Comparison of ENCODE assay signal across 51 mouse cellular contexts in genomic region chrX:114897506-114897905, GRCm38 (mm10). TPM values are rescaled to one million over a fixed set of nuclear protein-coding genes. Genes with fewer than 3 reads are reported as not detected.
"Had no signal": no experiment of that assay in that cellular context is flagged by ENCODE, and none has a peak within 500 bp of the region (broad histone marks: within the 10 kb centered on the region; RNA-seq: fewer than 3 reads in every experiment).

No protein-coding gene starts in this region.

- H3K9me3 ChIP-seq: heart, embryonic 12.5 days; heart, embryonic 13.5 days; heart, embryonic 15.5 days; hindbrain, embryonic 10.5 days; hindbrain, embryonic 12.5 days; hindbrain, embryonic 13.5 days; hindbrain, embryonic 15.5 days; intestine, embryonic 15.5 days; kidney, embryonic 15.5 days had no signal

- ATAC-seq: hindbrain, embryonic 16.5 days; hindbrain, postnatal 0 days; inflammation-experienced regulatory T-cells, adult 6 months; intestine, embryonic 15.5 days; intestine, embryonic 16.5 days; intestine, postnatal 0 days had no signal

- H3K9ac ChIP-seq: heart, embryonic 12.5 days; heart, embryonic 13.5 days; heart, embryonic 15.5 days; hindbrain, embryonic 12.5 days; hindbrain, embryonic 13.5 days; hindbrain, embryonic 14.5 days; hindbrain, embryonic 15.5 days; intestine, embryonic 15.5 days; kidney, embryonic 15.5 days had no signal

- H3K4me1 ChIP-seq: heart, embryonic 12.5 days; heart, embryonic 13.5 days; heart, embryonic 15.5 days; hindbrain, embryonic 10.5 days; hindbrain, embryonic 12.5 days; hindbrain, embryonic 13.5 days; hindbrain, embryonic 15.5 days; intestine, embryonic 15.5 days; kidney, embryonic 15.5 days had no signal

- H3K4me3 ChIP-seq: heart, embryonic 12.5 days; heart, embryonic 13.5 days; heart, embryonic 15.5 days; hindbrain, embryonic 10.5 days; hindbrain, embryonic 12.5 days; hindbrain, embryonic 13.5 days; hindbrain, embryonic 15.5 days; intestine, embryonic 15.5 days; kidney, embryonic 15.5 days; layer of hippocampus, adult 2 months; left cerebral cortex, adult 2 months had no signal

- DNase-seq: heart, postnatal 10 days; heart, postnatal 14 days; heart, postnatal 36 days; heart, postnatal 4 days; kidney, adult 11 months; kidney, adult 18-20 months; kidney, adult 2 months; kidney, adult 8-10 months; kidney, adult 9 months; kidney, postnatal 10 days; kidney, postnatal 14 days; kidney, postnatal 25 days; kidney, postnatal 36 days; kidney, postnatal 4 days; layer of hippocampus, adult 9-11 months; layer of hippocampus, postnatal 36 days had no signal

- H3K27ac ChIP-seq: heart, embryonic 13.5 days; heart, embryonic 15.5 days; hindbrain, embryonic 10.5 days; hindbrain, embryonic 12.5 days; hindbrain, embryonic 13.5 days; hindbrain, embryonic 14.5 days; hindbrain, embryonic 15.5 days; hindbrain, postnatal 0 days; intestine, embryonic 15.5 days; kidney, embryonic 15.5 days; kidney, postnatal 0 days; layer of hippocampus, adult 2 months; left cerebral cortex, adult 2 months had no signal

- H3K27me3 ChIP-seq: heart, embryonic 12.5 days; heart, embryonic 13.5 days; heart, embryonic 15.5 days; hindbrain, embryonic 12.5 days; hindbrain, embryonic 13.5 days; hindbrain, embryonic 15.5 days; intestine, embryonic 15.5 days; kidney, embryonic 15.5 days had no signal

- H3K36me3 ChIP-seq: heart, embryonic 12.5 days; heart, embryonic 13.5 days; heart, embryonic 15.5 days; hindbrain, embryonic 10.5 days; hindbrain, embryonic 12.5 days; hindbrain, embryonic 13.5 days; hindbrain, embryonic 15.5 days; intestine, embryonic 15.5 days; kidney, embryonic 15.5 days had no signal

- H3K4me2 ChIP-seq: heart, embryonic 11.5 days; heart, embryonic 12.5 days; heart, embryonic 13.5 days; heart, embryonic 15.5 days; hindbrain, embryonic 12.5 days; hindbrain, embryonic 13.5 days; hindbrain, embryonic 14.5 days; hindbrain, embryonic 15.5 days; intestine, embryonic 15.5 days; kidney, embryonic 15.5 days had no signal

RNA-seq across cellular contexts. Expression of gene Ube2dnl1, which starts 7.3 kb away (rescaled TPM):
- total RNA-seq: heart, postnatal 10 days; heart, postnatal 14 days; heart, postnatal 25 days; heart, postnatal 36 days; heart, postnatal 4 days; hematopoietic stem cell, adult 5-6 weeks; hindbrain, postnatal 0 days; layer of hippocampus, adult 18-20 months; layer of hippocampus, adult 2 months; layer of hippocampus, adult 8-10 months; layer of hippocampus, postnatal 10 days; layer of hippocampus, postnatal 14 days; layer of hippocampus, postnatal 25 days; layer of hippocampus, postnatal 36 days; left cerebral cortex, adult 18-20 months; left cerebral cortex, adult 2 months had no signal
- polyA plus RNA-seq: heart, embryonic 11.5 days; heart, embryonic 12.5 days; heart, embryonic 13.5 days; heart, embryonic 14.5 days; heart, embryonic 15.5 days; heart, embryonic 16.5 days; heart, postnatal 0 days; hindbrain, embryonic 10.5 days; hindbrain, embryonic 11.5 days; hindbrain, embryonic 12.5 days; hindbrain, embryonic 13.5 days; hindbrain, embryonic 14.5 days; hindbrain, embryonic 15.5 days; hindbrain, embryonic 16.5 days; hindbrain, postnatal 0 days; inflammation-experienced regulatory T-cells, adult 6 months; intestine, embryonic 14.5 days; intestine, embryonic 15.5 days; intestine, embryonic 16.5 days; intestine, postnatal 0 days; kidney, adult 2 months; kidney, embryonic 14.5 days; kidney, embryonic 15.5 days; kidney, embryonic 16.5 days; kidney, postnatal 0 days; large intestine, adult 2 months had no signal

RNA-seq across cellular contexts. Expression of gene Ube2dnl2, which starts 9.9 kb away (rescaled TPM):
- total RNA-seq: heart, postnatal 10 days; heart, postnatal 14 days; heart, postnatal 25 days; heart, postnatal 36 days; heart, postnatal 4 days; hematopoietic stem cell, adult 5-6 weeks; hindbrain, postnatal 0 days; layer of hippocampus, adult 18-20 months; layer of hippocampus, adult 2 months; layer of hippocampus, adult 8-10 months; layer of hippocampus, postnatal 10 days; layer of hippocampus, postnatal 14 days; layer of hippocampus, postnatal 25 days; layer of hippocampus, postnatal 36 days; left cerebral cortex, adult 18-20 months; left cerebral cortex, adult 2 months had no signal
- polyA plus RNA-seq: heart, embryonic 11.5 days; heart, embryonic 12.5 days; heart, embryonic 13.5 days; heart, embryonic 15.5 days; heart, embryonic 16.5 days; heart, postnatal 0 days; hindbrain, embryonic 10.5 days; hindbrain, embryonic 11.5 days; hindbrain, embryonic 12.5 days; hindbrain, embryonic 13.5 days; hindbrain, embryonic 14.5 days; hindbrain, embryonic 15.5 days; hindbrain, embryonic 16.5 days; hindbrain, postnatal 0 days; inflammation-experienced regulatory T-cells, adult 6 months; intestine, embryonic 14.5 days; intestine, embryonic 15.5 days; intestine, embryonic 16.5 days; intestine, postnatal 0 days; kidney, adult 2 months; kidney, embryonic 14.5 days; kidney, embryonic 15.5 days; kidney, embryonic 16.5 days; kidney, postnatal 0 days; large intestine, adult 2 months had no signal
